Mouse (Mus musculus) heart, adult 2 months (tissue): ENCODE measurements around the gene Ccdc36. TPM values are rescaled to one million over a fixed set of nuclear protein-coding genes. Genes with fewer than 3 reads are reported as not detected.

Experiments
- DNase-seq, 2 experiments: peaks; one replicate each; pipeline ENCODE4 v3.0.0; 2021
- H3K27ac ChIP-seq: fragments of 200-600 bp; 2 replicates; pipeline ENCODE4 v1.8.1; 2022
- H3K27me3 ChIP-seq: fragments of 200-500 bp; 2 replicates; pipeline ENCODE4 v1.6.1; 2012; ENCODE audit warnings: mild to moderate bottlenecking, low read length, inconsistent platforms, mixed read lengths; ENCODE audit not compliant: control insufficient read depth, insufficient read depth
- H3K36me3 ChIP-seq: fragments of 200-500 bp; 2 replicates; pipeline ENCODE4 v1.6.1; 2012; ENCODE audit warnings: low read length, inconsistent platforms; ENCODE audit not compliant: control insufficient read depth, insufficient read depth
- H3K4me1 ChIP-seq: fragments of 200-500 bp; 2 replicates; pipeline ENCODE4 v1.6.1; 2011; ENCODE audit warnings: low read length; ENCODE audit not compliant: control insufficient read depth, insufficient read depth
- H3K4me3 ChIP-seq: fragments of 200-600 bp; 2 replicates; pipeline ENCODE4 v1.8.1; 2022
- H3K79me2 ChIP-seq: fragments of 200-500 bp; replicated peaks from 2 replicates; pipeline ENCODE4 v1.6.1; 2012; ENCODE audit warnings: mild to moderate bottlenecking, inconsistent platforms, low read length, moderate library complexity, mixed read lengths; ENCODE audit not compliant: control insufficient read depth, insufficient read depth
- H3K9ac ChIP-seq: fragments of 200-500 bp; 2 replicates; pipeline ENCODE4 v1.6.1; 2012; ENCODE audit warnings: low read depth, mild to moderate bottlenecking, control low read depth, inconsistent platforms, low read length, mixed read lengths
- CTCF ChIP-seq: fragments of 200-600 bp; IDR thresholded peaks from 2 replicates; pipeline ENCODE4 v1.8.1; 2022; ENCODE audit warnings: antibody characterized with exemption, mild to moderate bottlenecking, moderate library complexity
- EP300 ChIP-seq: fragments of 200-500 bp; IDR thresholded peaks from 2 replicates; pipeline ENCODE4 v1.6.1; 2011; ENCODE audit warnings: low read depth, low read length, control low read depth; ENCODE audit not compliant: insufficient read depth
- POLR2A ChIP-seq: fragments of 200-500 bp; IDR thresholded peaks from 2 replicates; pipeline ENCODE4 v1.6.1; 2011; ENCODE audit warnings: mild to moderate bottlenecking, low read depth, low read length, control low read depth; ENCODE audit not compliant: insufficient read depth
- WGBS: fragments of 180-500 bp; shearing (Covaris S2); methylation state at CpG from one replicate; pipeline ENCODE4 v1.1.7; 2018; 5-methylcytosine and 5-hydroxymethylcytosine counted together
- intact Hi-C: fragments of 180-260 bp; cut with DNase I; formaldehyde crosslinking; loops from one replicate; pipeline ENCODE4 v1.15.1; 2025
- polyA plus RNA-seq: library from polyadenylated mRNA; depleted of rRNA; stranded (reverse); fragments of >200 nt; gene quantifications from 2 replicates; pipeline ENCODE4 v1.2.3, GENCODE M21; 2012; rRNA removed
- total RNA-seq, 2 experiments: library from RNA; stranded (reverse); gene quantifications; 2 replicates each; pipeline ENCODE4 v1.2.3; 2021

Gene Ccdc36
- total and polyA plus RNA-seq, 3 experiments: not detected

- H3K4me3 ChIP-seq: no peak overlapping the region
- no peak overlapping the region for H3K27ac ChIP-seq
- WGBS: 95% methylated on average over 9 of the region's 9 CpGs
- H3K27me3 ChIP-seq: no peaks in the 10 kb centered on the region
- peaks cover 2% of the 10 kb centered on the region for H3K36me3 ChIP-seq
- H3K4me1 ChIP-seq: no peaks in the 10 kb centered on the region
- DNase-seq: no peak
- TF ChIP-seq EP300 (no peak), CTCF (no peak), POLR2A (no peak)
- H3K9ac ChIP-seq: no peak overlapping the region
- 0 out of 2 replicates have a peak, but pooled peaks cover 2% of the 10 kb centered on the region for H3K79me2 ChIP-seq
- intact Hi-C loops: loop anchor here (5.0 kb wide), 1 partner anchor 71 kb away; no protein-coding TSS in a partner anchor
Measured at GRCm38 (mm10) chr9:108381382-108381781, 46.9 kb downstream of the Ccdc36 start.

GRCm38 (mm10) chr9:108379294-108379693 is 49.0 kb downstream of the Ccdc36 start:
- Histone ChIP-seq H3K27ac (no peak overlapping the region), H3K4me1 (no peaks in the 10 kb centered on the region), H3K27me3 (no peaks in the 10 kb centered on the region), H3K9ac (no peak overlapping the region), H3K36me3 (peaks cover 2% of the 10 kb centered on the region), H3K79me2 (0 out of 2 replicates have a peak, but pooled peaks cover 2% of the 10 kb centered on the region), H3K4me3 (no peak overlapping the region)
- intact Hi-C loops: no loop called here
- TF ChIP-seq CTCF (no peak), EP300 (no peak), POLR2A (no peak)
- WGBS: 77% methylated on average over 4 of the region's 4 CpGs
- no peak for DNase-seq

- H3K9ac ChIP-seq: no peak overlapping the region
- H3K27me3 ChIP-seq: no peaks in the 10 kb centered on the region
- H3K36me3 ChIP-seq: peaks cover 2% of the 10 kb centered on the region
- intact Hi-C loops: no loop called here
- 86% methylated on average over 5 of the region's 5 CpGs for WGBS
- no peak for TF ChIP-seq POLR2A
- no peak for TF ChIP-seq CTCF
- TF ChIP-seq EP300: no peak
- DNase-seq: no peak
- no peak overlapping the region for H3K4me3 ChIP-seq
- H3K79me2 ChIP-seq: 0 out of 2 replicates have a peak, but pooled peaks cover 2% of the 10 kb centered on the region
- no peak overlapping the region for H3K27ac ChIP-seq
- H3K4me1 ChIP-seq: no peaks in the 10 kb centered on the region
Measured at GRCm38 (mm10) chr9:108378736-108379135, 49.5 kb downstream of the Ccdc36 start.

- DNase-seq: no peak
- Histone ChIP-seq H3K9ac (no peak overlapping the region), H3K79me2 (0 out of 2 replicates have a peak, but pooled peaks cover 2% of the 10 kb centered on the region), H3K4me3 (no peak overlapping the region), H3K36me3 (peaks cover 2% of the 10 kb centered on the region), H3K27ac (no peak overlapping the region), H3K4me1 (no peaks in the 10 kb centered on the region), H3K27me3 (no peaks in the 10 kb centered on the region)
- TF ChIP-seq POLR2A (no peak), CTCF (no peak), EP300 (no peak)
- intact Hi-C loops: no loop called here
- WGBS: 57% methylated on average over 9 of the region's 9 CpGs
Measured at GRCm38 (mm10) chr9:108378234-108378633, 50.0 kb downstream of the Ccdc36 start.

Other genes with a start within 250 kb of the Ccdc36 start
- under 1 TPM; 0.03 to 0.05 TPM for gene Bsn, start 238.1 kb downstream of the Ccdc36 start, total RNA-seq
- gene Bsn, start 238.1 kb downstream of the Ccdc36 start, polyA plus RNA-seq: 0.06 and 0.10 TPM in 2 replicates
- gene Dag1, start 164.5 kb downstream of the Ccdc36 start, total RNA-seq: 100 to 1,000 TPM; 305 to 347 TPM
- gene Dag1, start 164.5 kb downstream of the Ccdc36 start, polyA plus RNA-seq: 124 and 157 TPM in 2 replicates
- 10 to 100 TPM; 21.0 to 21.5 TPM for gene Nicn1, start 138.1 kb downstream of the Ccdc36 start, total RNA-seq
- gene Nicn1, start 138.1 kb downstream of the Ccdc36 start, polyA plus RNA-seq: 24.1 and 37.1 TPM in 2 replicates
- gene Amt, start 131.6 kb downstream of the Ccdc36 start, total RNA-seq: 1 to 10 TPM; 4.0 to 4.6 TPM
- 4.8 and 9.2 TPM in 2 replicates for gene Amt, start 131.6 kb downstream of the Ccdc36 start, polyA plus RNA-seq
- gene Rhoa, start 122.4 kb downstream of the Ccdc36 start, total RNA-seq: 100 to 1,000 TPM; 216 to 234 TPM
- 110 and 266 TPM in 2 replicates for gene Rhoa, start 122.4 kb downstream of the Ccdc36 start, polyA plus RNA-seq
- gene Tcta, start 122.3 kb downstream of the Ccdc36 start, total RNA-seq: 10 to 100 TPM; 50.5 to 52.8 TPM
- gene Tcta, start 122.3 kb downstream of the Ccdc36 start, polyA plus RNA-seq: 64.8 and 82.4 TPM in 2 replicates
- gene Gpx1, start 89.6 kb downstream of the Ccdc36 start, total RNA-seq: 100 to 1,000 TPM in 1 of 2 experiments, 10 to 100 TPM in 1; 92.2 to 130 TPM
- gene Gpx1, start 89.6 kb downstream of the Ccdc36 start, polyA plus RNA-seq: 212 and 327 TPM in 2 replicates
- gene Usp4, start 80.6 kb downstream of the Ccdc36 start, total RNA-seq: 10 to 100 TPM; 66.1 to 74.8 TPM
- gene Usp4, start 80.6 kb downstream of the Ccdc36 start, polyA plus RNA-seq: 52.7 and 68.6 TPM in 2 replicates
- under 1 TPM; 0.57 to 0.68 TPM for gene 1700102P08Rik, start 35.7 kb downstream of the Ccdc36 start, total RNA-seq
- 0.25 and 0.44 TPM in 2 replicates for gene 1700102P08Rik, start 35.7 kb downstream of the Ccdc36 start, polyA plus RNA-seq
- gene BC048562, start 8.0 kb upstream of the Ccdc36 start, total RNA-seq: not detected
- gene BC048562, start 8.0 kb upstream of the Ccdc36 start, polyA plus RNA-seq: not detected in 2 replicates
- gene Ccdc71, start 32.0 kb upstream of the Ccdc36 start, total RNA-seq: 10 to 100 TPM; 22.5 to 26.6 TPM
- gene Ccdc71, start 32.0 kb upstream of the Ccdc36 start, polyA plus RNA-seq: 14.7 and 16.7 TPM in 2 replicates
- gene Klhdc8b, start 33.1 kb upstream of the Ccdc36 start, total RNA-seq: 1 to 10 TPM; 4.9 to 5.8 TPM
- 21.5 and 26.6 TPM in 2 replicates for gene Klhdc8b, start 33.1 kb upstream of the Ccdc36 start, polyA plus RNA-seq
- gene Lamb2, start 51.3 kb upstream of the Ccdc36 start, total RNA-seq: 100 to 1,000 TPM; 326 to 360 TPM
- gene Lamb2, start 51.3 kb upstream of the Ccdc36 start, polyA plus RNA-seq: 272 and 392 TPM in 2 replicates
- 10 to 100 TPM; 83.2 to 91.9 TPM for gene Usp19, start 62.1 kb upstream of the Ccdc36 start, total RNA-seq
- gene Usp19, start 62.1 kb upstream of the Ccdc36 start, polyA plus RNA-seq: 110 and 147 TPM in 2 replicates
- gene Qars, start 79.2 kb upstream of the Ccdc36 start, total RNA-seq: 10 to 100 TPM; 68.4 to 76.3 TPM
- 108 and 173 TPM in 2 replicates for gene Qars, start 79.2 kb upstream of the Ccdc36 start, polyA plus RNA-seq
- gene Qrich1, start 88.3 kb upstream of the Ccdc36 start, total RNA-seq: 10 to 100 TPM; 57.8 to 64.2 TPM
- 55.6 and 70.1 TPM in 2 replicates for gene Qrich1, start 88.3 kb upstream of the Ccdc36 start, polyA plus RNA-seq
- 10 to 100 TPM; 47.8 to 51.2 TPM for gene Impdh2, start 131.8 kb upstream of the Ccdc36 start, total RNA-seq
- 55.5 and 65.0 TPM in 2 replicates for gene Impdh2, start 131.8 kb upstream of the Ccdc36 start, polyA plus RNA-seq
- 10 to 100 TPM; 61.9 to 88.1 TPM for gene Ndufaf3, start 138.9 kb upstream of the Ccdc36 start, total RNA-seq
- 60.7 and 69.1 TPM in 2 replicates for gene Ndufaf3, start 138.9 kb upstream of the Ccdc36 start, polyA plus RNA-seq
- gene Dalrd3, start 141.4 kb upstream of the Ccdc36 start, total RNA-seq: 10 to 100 TPM; 22.8 to 25.6 TPM
- 79.2 and 81.5 TPM in 2 replicates for gene Dalrd3, start 141.4 kb upstream of the Ccdc36 start, polyA plus RNA-seq
- gene Wdr6, start 150.3 kb upstream of the Ccdc36 start, total RNA-seq: 10 to 100 TPM; 13.3 to 17.2 TPM
- gene Wdr6, start 150.3 kb upstream of the Ccdc36 start, polyA plus RNA-seq: 16.5 and 21.9 TPM in 2 replicates
- 10 to 100 TPM; 14.2 to 15.3 TPM for gene P4htm, start 169.2 kb upstream of the Ccdc36 start, total RNA-seq
- 21.0 and 25.2 TPM in 2 replicates for gene P4htm, start 169.2 kb upstream of the Ccdc36 start, polyA plus RNA-seq
- 10 to 100 TPM; 42.5 to 45.5 TPM for gene Arih2, start 220.9 kb upstream of the Ccdc36 start, total RNA-seq
- gene Arih2, start 220.9 kb upstream of the Ccdc36 start, polyA plus RNA-seq: 25.9 and 40.5 TPM in 2 replicates
- gene Slc25a20, start 233.6 kb upstream of the Ccdc36 start, total RNA-seq: 100 to 1,000 TPM; 190 to 203 TPM
- gene Slc25a20, start 233.6 kb upstream of the Ccdc36 start, polyA plus RNA-seq: 122 and 169 TPM in 2 replicates